Comparison of ENCODE assay signal across 8 mouse cellular contexts in the genomic region with DNA sequence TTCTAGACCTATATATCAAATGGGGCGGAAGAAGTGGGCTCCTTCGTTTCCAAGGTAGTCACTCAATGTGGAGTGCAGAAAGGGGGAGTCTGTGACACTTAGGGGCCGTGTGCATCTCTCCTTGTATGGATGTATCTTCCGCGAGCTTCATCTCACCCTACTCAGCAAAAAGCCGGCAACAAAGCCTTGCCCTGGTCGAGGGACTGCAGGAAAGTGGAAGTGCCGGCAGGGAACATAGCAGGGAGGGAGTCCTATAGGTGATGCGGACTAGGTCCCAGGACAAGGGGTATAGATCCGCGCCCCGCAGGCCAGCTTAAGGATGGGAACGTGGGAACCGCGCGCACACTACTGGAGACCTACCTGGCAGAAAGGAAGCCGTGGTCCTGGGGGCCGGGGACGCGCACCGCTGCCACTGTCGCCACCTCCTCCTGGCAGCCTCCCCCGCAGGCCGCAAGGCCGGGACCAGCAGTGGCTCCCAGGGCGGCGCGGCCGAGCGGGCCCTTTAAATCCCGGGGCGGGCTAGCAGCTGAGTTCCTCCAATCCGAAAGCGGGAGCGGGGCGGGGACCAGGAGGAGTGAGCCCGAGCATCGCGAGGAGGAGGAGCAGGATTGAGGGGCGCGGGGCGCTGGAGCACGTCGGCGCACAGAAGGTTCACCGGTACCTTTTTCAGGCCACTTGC. TPM values are rescaled to one million over a fixed set of nuclear protein-coding genes. Genes with fewer than 3 reads are reported as not detected.
DNase-seq lines count a peak whose midpoint lies in the region; ATAC-seq and TF ChIP-seq lines count a peak whose summit lies in the region.

TSS of gene Porcn (minus strand) at position 511 of the 679 bp plus-strand sequence.

- peak; percentile 47 to 51 for DNase-seq in adrenal gland, postnatal 4 days (ENCODE audit: low spot score in 2 of 2)
- peak; percentile 88 for DNase-seq in embryonic facial prominence, embryonic 10.5 days (ENCODE audit: low spot score)
- DNase-seq in gastrocnemius, postnatal 4 days (ENCODE audit: low spot score in 2 of 2) = peak; percentile 64 to 77
- peak; percentile 88 for DNase-seq in left cerebral cortex, postnatal 4 days
- DNase-seq in midbrain, embryonic 10.5 days (ENCODE audit: low spot score) = peak; percentile 83

- H3K27ac ChIP-seq in embryonic facial prominence, embryonic 10.5 days (replicated peaks) = peak within 1 kb of the TSS; percentile 72
- H3K27ac ChIP-seq in intestine, embryonic 16.5 days (ENCODE audit: low read length) = no peak within 1 kb of the TSS
- peak within 1 kb of the TSS; percentile 75 for H3K27ac ChIP-seq in midbrain, embryonic 10.5 days (replicated peaks)
- H3K27ac ChIP-seq in small intestine, adult 2 months (ENCODE audit: insufficient read depth, low read depth, low read length) = no peak within 1 kb of the TSS; the same call in 1 of the 2 replicates

- peak; percentile 98 for ATAC-seq in intestine, embryonic 16.5 days
- ATAC-seq in activated CD4-positive, CD25-positive, alpha-beta regulatory T cell, adult 4 months = no peak

- peaks cover 3% of the 10 kb centered on the region; the same call in 1 of the 2 replicates for H3K36me3 ChIP-seq in embryonic facial prominence, embryonic 10.5 days (replicated peaks)
- no peaks in the 10 kb centered on the region for H3K36me3 ChIP-seq in intestine, embryonic 16.5 days (ENCODE audit: control insufficient read depth, insufficient read depth, low read length)
- H3K36me3 ChIP-seq in midbrain, embryonic 10.5 days = no peaks in the 10 kb centered on the region
- no peaks in the 10 kb centered on the region for H3K36me3 ChIP-seq in small intestine, adult 2 months (ENCODE audit: control insufficient read depth, insufficient read depth, low read length)

- intact Hi-C loops in left cerebral cortex, postnatal 4 days (cut with DNase I) = no loop called here

- 0 out of 2 replicates have a peak, but pooled peaks cover 3% of the 10 kb centered on the region for H3K4me1 ChIP-seq in embryonic facial prominence, embryonic 10.5 days
- H3K4me1 ChIP-seq in intestine, embryonic 16.5 days (ENCODE audit: control insufficient read depth, insufficient read depth, low read length) = no peaks in the 10 kb centered on the region
- H3K4me1 ChIP-seq in midbrain, embryonic 10.5 days = peaks cover 5% of the 10 kb centered on the region
- H3K4me1 ChIP-seq in small intestine, adult 2 months (ENCODE audit: control insufficient read depth, insufficient read depth, insufficient read length, low read length) = no peaks in the 10 kb centered on the region; the same call in 1 of the 2 replicates

- peak; percentile 20; the same call in 1 of the 2 replicates for TF ChIP-seq POLR2A in small intestine, adult 2 months (IDR thresholded peaks at IDR 0.05; ENCODE audit: low read depth, low read length)

- peak within 1 kb of the TSS; percentile 63 for H3K4me3 ChIP-seq in embryonic facial prominence, embryonic 10.5 days
- H3K4me3 ChIP-seq in intestine, embryonic 16.5 days (ENCODE audit: low read length) = peak within 1 kb of the TSS; percentile 56
- H3K4me3 ChIP-seq in midbrain, embryonic 10.5 days = peak within 1 kb of the TSS; percentile 61
- peak within 1 kb of the TSS; percentile 73 for H3K4me3 ChIP-seq in small intestine, adult 2 months (ENCODE audit: low read depth, low read length)

- H3K9me3 ChIP-seq in embryonic facial prominence, embryonic 10.5 days = no peaks in the 10 kb centered on the region
- H3K9me3 ChIP-seq in intestine, embryonic 16.5 days (ENCODE audit: control insufficient read depth, low read length) = no peaks in the 10 kb centered on the region
- peaks cover 17% of the 10 kb centered on the region for H3K9me3 ChIP-seq in midbrain, embryonic 10.5 days (replicated peaks)

- peak within 1 kb of the TSS; percentile 64 for H3K4me2 ChIP-seq in intestine, embryonic 16.5 days (ENCODE audit: low read depth, low read length)

- H3K27me3 ChIP-seq in embryonic facial prominence, embryonic 10.5 days (replicated peaks; ENCODE audit: low read depth, poor library complexity, severe bottlenecking) = no peaks in the 10 kb centered on the region
- no peaks in the 10 kb centered on the region for H3K27me3 ChIP-seq in intestine, embryonic 16.5 days (replicated peaks; ENCODE audit: control insufficient read depth, insufficient read depth, low read length)
- peaks cover 5% of the 10 kb centered on the region; the same call in 1 of the 2 replicates for H3K27me3 ChIP-seq in midbrain, embryonic 10.5 days (ENCODE audit: low read depth, poor library complexity, severe bottlenecking)
- no peaks in the 10 kb centered on the region for H3K27me3 ChIP-seq in small intestine, adult 2 months (ENCODE audit: control insufficient read depth, insufficient read depth, low read length)

- peak within 1 kb of the TSS; percentile 67 for H3K9ac ChIP-seq in intestine, embryonic 16.5 days (ENCODE audit: low read depth, low read length)

- TF ChIP-seq CTCF in small intestine, adult 2 months (IDR thresholded peaks at IDR 0.05; ENCODE audit: extremely low read depth, insufficient read length, insufficient replicate concordance, low read depth, low read length) = no peak

- 12% methylated on average over 46 of the region's 46 CpGs for WGBS in embryonic facial prominence, embryonic 10.5 days
- WGBS in intestine, embryonic 16.5 days = 9% methylated on average over 28 of the region's 46 CpGs
- WGBS in midbrain, embryonic 10.5 days = 16% methylated on average over 43 of the region's 46 CpGs
- 10% methylated on average over 42 of the region's 46 CpGs for WGBS in small intestine, adult 2 months

RNA-seq across cellular contexts. Expression of gene Porcn, which starts in this region (rescaled TPM):
- total RNA-seq in adrenal gland, postnatal 4 days (2021) = 1 to 10 TPM; 7.6 to 8.0 TPM
- 13.0 and 13.1 TPM in 2 replicates for polyA plus RNA-seq in embryonic facial prominence, embryonic 10.5 days (2016; fragmentation: Nextera tagmentation; extraction: Ambion mirVana)
- total RNA-seq in gastrocnemius, postnatal 4 days (2021) = 1 to 10 TPM; 4.2 to 5.4 TPM
- 5.8 and 7.5 TPM in 2 replicates for polyA plus RNA-seq in intestine, embryonic 16.5 days (2015; fragmentation: Nextera tagmentation; extraction: Ambion mirVana)
- 10 to 100 TPM; 43.4 to 49.5 TPM for total RNA-seq in left cerebral cortex, postnatal 4 days (2021)
- 12.2 and 17.2 TPM in 2 replicates for polyA plus RNA-seq in midbrain, embryonic 10.5 days (2016; fragmentation: Nextera tagmentation; extraction: Ambion mirVana)
- 6.8 and 10.8 TPM in 2 replicates for polyA plus RNA-seq in small intestine, adult 2 months (2012; rRNA removed)
- polyA plus RNA-seq in activated CD4-positive, CD25-positive, alpha-beta regulatory T cell, adult 4 months (2017; shearing (Covaris generic)) = under 1 TPM in 1 of 2 experiments, not detected in 1; 0.38 TPM

Comparison
In these comparisons a context has a peak if more than half of its experiments do, and no peak if none do; other contexts are left out.
1. RNA of gene Porcn (total RNA-seq): 43.4 to 49.5 TPM in left cerebral cortex, postnatal 4 days; 7.6 to 8.0 TPM in adrenal gland, postnatal 4 days and 4.2 to 5.4 TPM in gastrocnemius, postnatal 4 days; every median in the first group is over 4 times any median in the second.
2. H3K27ac ChIP-seq: peak in embryonic facial prominence, embryonic 10.5 days (single experiment) and midbrain, embryonic 10.5 days (single experiment); none in intestine, embryonic 16.5 days (single experiment) and small intestine, adult 2 months (single experiment).
3. Peak in every context shown above with its lines, with median percentiles within 50 percentile points of each other: DNase-seq and H3K4me3 ChIP-seq.